Mouse (Mus musculus): ENCODE measurements around the gene Itm2c. TPM values are rescaled to one million over a fixed set of nuclear protein-coding genes. Genes with fewer than 3 reads are reported as not detected.

Itm2c gene
- polyA plus RNA-seq, 1 experiment from 2014 or later = 56.7 TPM

DNA sequence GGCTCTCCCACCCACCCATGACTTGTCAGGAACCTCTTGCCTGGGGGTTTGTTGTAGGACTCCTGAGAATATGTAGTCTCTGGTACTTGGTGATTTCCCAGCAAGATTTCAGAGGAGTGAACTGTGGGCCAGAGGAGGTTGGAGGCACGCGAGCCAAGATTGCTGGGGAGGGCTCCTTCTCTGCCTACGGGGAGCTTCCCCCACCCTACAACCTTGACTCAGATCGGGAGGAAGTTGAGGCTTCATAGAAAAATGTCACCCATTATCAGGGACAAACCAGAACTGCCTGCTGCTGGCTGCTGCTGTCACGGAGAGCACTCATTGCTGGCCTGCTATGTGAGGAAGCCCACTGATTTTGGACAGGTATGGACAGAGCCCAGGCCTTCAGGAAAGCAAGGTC is 63.2 kb downstream of the Itm2c start:
- no peak for DNase-seq
- H3K4me3 ChIP-seq (ENCODE audit: low read depth, low read length) = no peak overlapping the region
- no peaks in the 10 kb centered on the region for H3K9me3 ChIP-seq (ENCODE audit: low read length)
- H3K36me3 ChIP-seq (replicated peaks; ENCODE audit: insufficient read depth, low read length) = no peaks in the 10 kb centered on the region
- no peak for TF ChIP-seq EP300 (IDR thresholded peaks at IDR 0.05; ENCODE audit: low read depth)
- no peak for TF ChIP-seq CTCF (IDR thresholded peaks at IDR 0.05; ENCODE audit: low read depth)
- no peaks in the 10 kb centered on the region for H3K27me3 ChIP-seq (ENCODE audit: insufficient read depth, low read length)
- peaks cover 39% of the 10 kb centered on the region for H3K4me1 ChIP-seq (ENCODE audit: insufficient read depth)
- WGBS (ENCODE audit: insufficient replicate concordance) = 38% methylated on average over 5 of the region's 5 CpGs
- no peak overlapping the region for H3K4me2 ChIP-seq (ENCODE audit: low read depth, low read length)
- no peak overlapping the region for H3K9ac ChIP-seq (replicated peaks)
- H3K27ac ChIP-seq (ENCODE audit: low read depth) = no peak overlapping the region
- ATAC-seq = no peak

GRCm38 (mm10) chr1:85957942-85958619 is 64.0 kb downstream of the Itm2c start:
- ATAC-seq (no peak), DNase-seq (no peak)
- H3K9ac ChIP-seq (replicated peaks) = no peak overlapping the region
- no peak overlapping the region for H3K4me3 ChIP-seq (ENCODE audit: low read depth, low read length)
- TF ChIP-seq CTCF (IDR thresholded peaks at IDR 0.05; ENCODE audit: low read depth) (no peak), EP300 (IDR thresholded peaks at IDR 0.05; ENCODE audit: low read depth) (no peak)
- H3K27ac ChIP-seq (ENCODE audit: low read depth) = no peak overlapping the region
- no peaks in the 10 kb centered on the region for H3K9me3 ChIP-seq (ENCODE audit: low read length)
- WGBS (ENCODE audit: insufficient replicate concordance) = 62% methylated on average over 9 of the region's 9 CpGs
- H3K4me1 ChIP-seq (ENCODE audit: insufficient read depth) = peaks cover 39% of the 10 kb centered on the region
- no peaks in the 10 kb centered on the region for H3K27me3 ChIP-seq (ENCODE audit: insufficient read depth, low read length)
- H3K36me3 ChIP-seq (replicated peaks; ENCODE audit: insufficient read depth, low read length) = no peaks in the 10 kb centered on the region
- no peak overlapping the region for H3K4me2 ChIP-seq (ENCODE audit: low read depth, low read length)

Other genes with a start within 250 kb of the Itm2c start
- gene Sp100, start 244.3 kb upstream of the Itm2c start, polyA plus RNA-seq (2015; fragmentation: Nextera tagmentation; extraction: Ambion mirVana) = 12.7 and 13.0 TPM in 2 replicates
- gene A630001G21Rik, start 115.6 kb upstream of the Itm2c start, polyA plus RNA-seq (2015; fragmentation: Nextera tagmentation; extraction: Ambion mirVana) = 3.6 and 3.8 TPM in 2 replicates
- 13.9 and 14.8 TPM in 2 replicates for gene Cab39, start 100.8 kb upstream of the Itm2c start, polyA plus RNA-seq (2015; fragmentation: Nextera tagmentation; extraction: Ambion mirVana)
- 0.11 TPM in 1 of 2 replicates, not detected in the other for gene 4933407L21Rik, start 34.2 kb downstream of the Itm2c start, polyA plus RNA-seq (2015; fragmentation: Nextera tagmentation; extraction: Ambion mirVana)
- 0.12 and 0.20 TPM in 2 replicates for gene Gpr55, start 66.7 kb downstream of the Itm2c start, polyA plus RNA-seq (2015; fragmentation: Nextera tagmentation; extraction: Ambion mirVana)
- gene Spata3, start 122.5 kb downstream of the Itm2c start, polyA plus RNA-seq (2015; fragmentation: Nextera tagmentation; extraction: Ambion mirVana) = 0.09 TPM in 2 replicates
- 30.8 and 38.3 TPM in 2 replicates for gene 2810459M11Rik, start 151.6 kb downstream of the Itm2c start, polyA plus RNA-seq (2015; fragmentation: Nextera tagmentation; extraction: Ambion mirVana)
- gene Psmd1, start 170.1 kb downstream of the Itm2c start, polyA plus RNA-seq (2015; fragmentation: Nextera tagmentation; extraction: Ambion mirVana) = 60.0 and 68.1 TPM in 2 replicates
- gene Htr2b, start 217.7 kb downstream of the Itm2c start, polyA plus RNA-seq (2015; fragmentation: Nextera tagmentation; extraction: Ambion mirVana) = not detected in 2 replicates
- gene Gm21972, start 239.4 kb downstream of the Itm2c start, polyA plus RNA-seq (2015; fragmentation: Nextera tagmentation; extraction: Ambion mirVana) = not detected in 2 replicates